ENCODE assay signal across 11 mouse cellular contexts in genomic region chr19:47871515-47871914, GRCm38 (mm10). TPM values are rescaled to one million over a fixed set of nuclear protein-coding genes. Genes with fewer than 3 reads are reported as not detected.
A peak's percentile ranks its signal among the peaks of the same experiment; 100 is the strongest.
DNase-seq lines count a peak whose midpoint lies in the region; ATAC-seq and TF ChIP-seq lines count a peak whose summit lies in the region.
"Had no signal": no experiment of that assay in that cellular context is flagged by ENCODE, and none has a peak within 500 bp of the region (broad histone marks: within the 10 kb centered on the region; RNA-seq: fewer than 3 reads in every experiment).

No protein-coding gene starts in this region.

- no peaks in the 10 kb centered on the region; the same call in 1 of the 2 replicates for H3K27me3 ChIP-seq in hindbrain, embryonic 10.5 days (ENCODE audit: insufficient read depth, poor library complexity, severe bottlenecking)
- H3K27me3 ChIP-seq in hindbrain, embryonic 13.5 days = peaks cover 15% of the 10 kb centered on the region; the same call in 1 of the 2 replicates
- H3K27me3 ChIP-seq in midbrain, embryonic 11.5 days (ENCODE audit: control insufficient read depth, insufficient read depth, low read length) = no peaks in the 10 kb centered on the region
- no peaks in the 10 kb centered on the region; the same call in 1 of the 2 replicates for H3K27me3 ChIP-seq in midbrain, embryonic 15.5 days (replicated peaks)
- H3K27me3 ChIP-seq in small intestine, adult 2 months (ENCODE audit: control insufficient read depth, insufficient read depth, low read length) = no peaks in the 10 kb centered on the region
- H3K27me3 ChIP-seq: embryonic facial prominence, embryonic 15.5 days had no signal

- no peaks in the 10 kb centered on the region for H3K4me1 ChIP-seq in hindbrain, embryonic 10.5 days (replicated peaks)
- H3K4me1 ChIP-seq in hindbrain, embryonic 13.5 days (replicated peaks) = no peaks in the 10 kb centered on the region
- H3K4me1 ChIP-seq in midbrain, embryonic 11.5 days (ENCODE audit: control insufficient read depth, insufficient read depth, low read length) = no peaks in the 10 kb centered on the region
- H3K4me1 ChIP-seq in midbrain, embryonic 15.5 days = no peaks in the 10 kb centered on the region
- no peaks in the 10 kb centered on the region for H3K4me1 ChIP-seq in cortical plate, adult 2 months (ENCODE audit: control insufficient read depth, insufficient read depth, low read length)
- H3K4me1 ChIP-seq in small intestine, adult 2 months (ENCODE audit: control insufficient read depth, insufficient read depth, insufficient read length, low read length) = peaks cover 4% of the 10 kb centered on the region; the same call in 1 of the 2 replicates

- no peak for ATAC-seq in hindbrain, embryonic 13.5 days (ENCODE audit: low FRiP score)
- ATAC-seq in midbrain, embryonic 11.5 days (ENCODE audit: low FRiP score) = no peak
- ATAC-seq in midbrain, embryonic 15.5 days (replicated peaks) = no peak

- WGBS in hindbrain, embryonic 10.5 days = 26% methylated on average over 10 of the region's 10 CpGs
- WGBS in hindbrain, embryonic 13.5 days = 25% methylated on average over 10 of the region's 10 CpGs
- WGBS in midbrain, embryonic 11.5 days = 20% methylated on average over 10 of the region's 10 CpGs
- WGBS in midbrain, embryonic 15.5 days = 15% methylated on average over 10 of the region's 10 CpGs
- WGBS in small intestine, adult 2 months = 58% methylated on average over 10 of the region's 10 CpGs

- no peak overlapping the region for H3K4me3 ChIP-seq in hindbrain, embryonic 10.5 days
- H3K4me3 ChIP-seq in hindbrain, embryonic 13.5 days = no peak overlapping the region
- H3K4me3 ChIP-seq in midbrain, embryonic 11.5 days (ENCODE audit: low read depth, low read length) = no peak overlapping the region
- no peak overlapping the region for H3K4me3 ChIP-seq in midbrain, embryonic 15.5 days
- H3K4me3 ChIP-seq in cortical plate, adult 2 months (ENCODE audit: insufficient read depth, low read length) = no peak overlapping the region
- no peak overlapping the region for H3K4me3 ChIP-seq in small intestine, adult 2 months (ENCODE audit: low read depth, low read length)
- H3K4me3 ChIP-seq: embryonic facial prominence, embryonic 15.5 days had no signal

- H3K4me2 ChIP-seq in hindbrain, embryonic 13.5 days = no peak overlapping the region
- no peak overlapping the region for H3K4me2 ChIP-seq in midbrain, embryonic 11.5 days
- H3K4me2 ChIP-seq in midbrain, embryonic 15.5 days = no peak overlapping the region
- H3K4me2 ChIP-seq: embryonic facial prominence, embryonic 15.5 days had no signal

- H3K9me3 ChIP-seq in hindbrain, embryonic 10.5 days = no peaks in the 10 kb centered on the region
- H3K9me3 ChIP-seq in hindbrain, embryonic 13.5 days = no peaks in the 10 kb centered on the region
- H3K9me3 ChIP-seq in midbrain, embryonic 11.5 days (ENCODE audit: control insufficient read depth, low read length) = no peaks in the 10 kb centered on the region
- H3K9me3 ChIP-seq in midbrain, embryonic 15.5 days = no peaks in the 10 kb centered on the region
- H3K9me3 ChIP-seq: embryonic facial prominence, embryonic 15.5 days had no signal

- H3K9ac ChIP-seq in hindbrain, embryonic 13.5 days = no peak overlapping the region
- no peak overlapping the region for H3K9ac ChIP-seq in midbrain, embryonic 11.5 days (ENCODE audit: low read length)
- no peak overlapping the region for H3K9ac ChIP-seq in midbrain, embryonic 15.5 days
- H3K9ac ChIP-seq: embryonic facial prominence, embryonic 15.5 days had no signal

- peak; percentile 23; the same call in 1 of the 2 replicates for TF ChIP-seq CTCF in cortical plate, adult 2 months (IDR thresholded peaks at IDR 0.05; ENCODE audit: extremely low read depth, insufficient read depth, low read length)
- peak; percentile 21; the same call in 1 of the 2 replicates for TF ChIP-seq CTCF in small intestine, adult 2 months (IDR thresholded peaks at IDR 0.05; ENCODE audit: extremely low read depth, insufficient read length, insufficient replicate concordance, low read depth, low read length)

- TF ChIP-seq POLR2A in cortical plate, adult 2 months (IDR thresholded peaks at IDR 0.05; ENCODE audit: extremely low read depth, insufficient read depth, low read length) = no peak
- TF ChIP-seq POLR2A in small intestine, adult 2 months (IDR thresholded peaks at IDR 0.05; ENCODE audit: low read depth, low read length) = no peak

- no peak overlapping the region for H3K27ac ChIP-seq in hindbrain, embryonic 10.5 days
- no peak overlapping the region for H3K27ac ChIP-seq in hindbrain, embryonic 13.5 days
- no peak overlapping the region for H3K27ac ChIP-seq in midbrain, embryonic 11.5 days (ENCODE audit: low read depth, low read length)
- no peak overlapping the region for H3K27ac ChIP-seq in midbrain, embryonic 15.5 days
- H3K27ac ChIP-seq in cortical plate, adult 2 months (ENCODE audit: insufficient read depth, low read length) = no peak overlapping the region
- H3K27ac ChIP-seq in small intestine, adult 2 months (ENCODE audit: insufficient read depth, low read depth, low read length) = no peak overlapping the region
- H3K27ac ChIP-seq: embryonic facial prominence, embryonic 15.5 days; macrophage had no signal

- no peaks in the 10 kb centered on the region for H3K36me3 ChIP-seq in hindbrain, embryonic 10.5 days
- H3K36me3 ChIP-seq in hindbrain, embryonic 13.5 days = no peaks in the 10 kb centered on the region
- H3K36me3 ChIP-seq in midbrain, embryonic 11.5 days (ENCODE audit: control insufficient read depth, insufficient read depth, low read length) = no peaks in the 10 kb centered on the region
- H3K36me3 ChIP-seq in midbrain, embryonic 15.5 days (replicated peaks) = no peaks in the 10 kb centered on the region
- H3K36me3 ChIP-seq in small intestine, adult 2 months (ENCODE audit: control insufficient read depth, insufficient read depth, low read length) = no peaks in the 10 kb centered on the region
- H3K36me3 ChIP-seq: embryonic facial prominence, embryonic 15.5 days had no signal

- peak; percentile 27 for DNase-seq in hindbrain, embryonic 10.5 days (ENCODE audit: low spot score)
- peak; percentile 91 for DNase-seq in midbrain, embryonic 11.5 days (ENCODE audit: low spot score, missing footprints)
- DNase-seq in gastrocnemius, adult 8-10 months (ENCODE audit: low spot score in 2 of 2) = no peak
- no peak for DNase-seq in gastrocnemius, postnatal 4 days (ENCODE audit: low spot score in 2 of 2)
- DNase-seq: gastrocnemius, postnatal 14 days had no signal

RNA-seq across cellular contexts. Expression of gene Gsto2, which starts 6.2 kb away (rescaled TPM):
- 1.6 and 1.8 TPM in 2 replicates for polyA plus RNA-seq in hindbrain, embryonic 10.5 days (2016; fragmentation: Nextera tagmentation; extraction: Ambion mirVana)
- 1.1 and 1.8 TPM in 2 replicates for polyA plus RNA-seq in hindbrain, embryonic 13.5 days (2015; fragmentation: Nextera tagmentation; extraction: Ambion mirVana)
- polyA plus RNA-seq in midbrain, embryonic 11.5 days (2014; fragmentation: Nextera tagmentation; extraction: Ambion mirVana) = 1.4 and 1.8 TPM in 2 replicates
- polyA plus RNA-seq in midbrain, embryonic 15.5 days (2015; fragmentation: Nextera tagmentation; extraction: Ambion mirVana) = 0.74 and 1.4 TPM in 2 replicates
- polyA plus RNA-seq in cortical plate, adult 2 months (2012; rRNA removed) = 2.5 and 3.2 TPM in 2 replicates
- polyA plus RNA-seq in small intestine, adult 2 months (2012; rRNA removed) = 0.14 TPM in 1 of 2 replicates, not detected in the other
- under 1 TPM; 0.34 to 0.58 (median 0.42) TPM for total RNA-seq in gastrocnemius, adult 8-10 months (2022)
- total RNA-seq in gastrocnemius, postnatal 4 days (2021) = 1 to 10 TPM; 1.3 to 1.9 TPM

RNA-seq across cellular contexts. Expression of gene Gsto1, which starts 16.7 kb away (rescaled TPM):
- polyA plus RNA-seq in hindbrain, embryonic 10.5 days (2016; fragmentation: Nextera tagmentation; extraction: Ambion mirVana) = 109 and 115 TPM in 2 replicates
- polyA plus RNA-seq in hindbrain, embryonic 13.5 days (2015; fragmentation: Nextera tagmentation; extraction: Ambion mirVana) = 117 and 118 TPM in 2 replicates
- polyA plus RNA-seq in midbrain, embryonic 11.5 days (2014; fragmentation: Nextera tagmentation; extraction: Ambion mirVana) = 78.9 and 81.1 TPM in 2 replicates
- polyA plus RNA-seq in midbrain, embryonic 15.5 days (2015; fragmentation: Nextera tagmentation; extraction: Ambion mirVana) = 136 and 139 TPM in 2 replicates
- polyA plus RNA-seq in cortical plate, adult 2 months (2012; rRNA removed) = 47.8 and 51.4 TPM in 2 replicates
- polyA plus RNA-seq in small intestine, adult 2 months (2012; rRNA removed) = 242 and 363 TPM in 2 replicates
- 10 to 100 TPM; 50.1 to 55.4 (median 51.9) TPM for total RNA-seq in gastrocnemius, adult 8-10 months (2022)
- 10 to 100 TPM; 30.0 to 34.3 TPM for total RNA-seq in gastrocnemius, postnatal 4 days (2021)

RNA-seq across cellular contexts. Expression of gene Cfap43, which starts 47.6 kb away (rescaled TPM):
- 0.07 and 1.0 TPM in 2 replicates for polyA plus RNA-seq in hindbrain, embryonic 10.5 days (2016; fragmentation: Nextera tagmentation; extraction: Ambion mirVana)
- polyA plus RNA-seq in hindbrain, embryonic 13.5 days (2015; fragmentation: Nextera tagmentation; extraction: Ambion mirVana) = 1.6 and 2.2 TPM in 2 replicates
- polyA plus RNA-seq in midbrain, embryonic 11.5 days (2014; fragmentation: Nextera tagmentation; extraction: Ambion mirVana) = 0.05 and 0.07 TPM in 2 replicates
- 1.5 and 1.8 TPM in 2 replicates for polyA plus RNA-seq in midbrain, embryonic 15.5 days (2015; fragmentation: Nextera tagmentation; extraction: Ambion mirVana)
- polyA plus RNA-seq in cortical plate, adult 2 months (2012; rRNA removed) = 0.44 and 0.94 TPM in 2 replicates
- not detected in 2 replicates for polyA plus RNA-seq in small intestine, adult 2 months (2012; rRNA removed)
- not detected for total RNA-seq in gastrocnemius, adult 8-10 months (2022)
- total RNA-seq in gastrocnemius, postnatal 4 days (2021) = under 1 TPM in 1 of 2 experiments, not detected in 1; 0.32 TPM
- total RNA-seq: gastrocnemius, postnatal 14 days had no signal

RNA-seq across cellular contexts. Expression of gene Itprip, which starts 47.6 kb away (rescaled TPM):
- 20.7 and 21.9 TPM in 2 replicates for polyA plus RNA-seq in hindbrain, embryonic 10.5 days (2016; fragmentation: Nextera tagmentation; extraction: Ambion mirVana)
- polyA plus RNA-seq in hindbrain, embryonic 13.5 days (2015; fragmentation: Nextera tagmentation; extraction: Ambion mirVana) = 6.9 and 7.8 TPM in 2 replicates
- 11.8 and 13.2 TPM in 2 replicates for polyA plus RNA-seq in midbrain, embryonic 11.5 days (2014; fragmentation: Nextera tagmentation; extraction: Ambion mirVana)
- 5.1 and 5.7 TPM in 2 replicates for polyA plus RNA-seq in midbrain, embryonic 15.5 days (2015; fragmentation: Nextera tagmentation; extraction: Ambion mirVana)
- polyA plus RNA-seq in cortical plate, adult 2 months (2012; rRNA removed) = 0.78 and 0.79 TPM in 2 replicates
- 2.4 and 3.2 TPM in 2 replicates for polyA plus RNA-seq in small intestine, adult 2 months (2012; rRNA removed)
- total RNA-seq in gastrocnemius, adult 8-10 months (2022) = 1 to 10 TPM in 1 of 4 experiments, under 1 TPM in 3; 0.27 to 1.0 (median 0.48) TPM
- 1 to 10 TPM; 2.9 to 4.3 TPM for total RNA-seq in gastrocnemius, postnatal 4 days (2021)

Comparison
In these comparisons a context has a peak if more than half of its experiments do, and no peak if none do; other contexts are left out.
1. DNase-seq: peak in hindbrain, embryonic 10.5 days (single experiment) and midbrain, embryonic 11.5 days (single experiment); none in gastrocnemius, adult 8-10 months (0 of 2) and gastrocnemius, postnatal 4 days (0 of 2).